Mouse (Mus musculus): ENCODE measurements at regions not wholly inside any gene's neighbourhood (a gene's known extent, or its start where the extent isn't known, plus 50 kb on each side); places are given as distances from the start of the nearest gene placed in this dataset.

DNA sequence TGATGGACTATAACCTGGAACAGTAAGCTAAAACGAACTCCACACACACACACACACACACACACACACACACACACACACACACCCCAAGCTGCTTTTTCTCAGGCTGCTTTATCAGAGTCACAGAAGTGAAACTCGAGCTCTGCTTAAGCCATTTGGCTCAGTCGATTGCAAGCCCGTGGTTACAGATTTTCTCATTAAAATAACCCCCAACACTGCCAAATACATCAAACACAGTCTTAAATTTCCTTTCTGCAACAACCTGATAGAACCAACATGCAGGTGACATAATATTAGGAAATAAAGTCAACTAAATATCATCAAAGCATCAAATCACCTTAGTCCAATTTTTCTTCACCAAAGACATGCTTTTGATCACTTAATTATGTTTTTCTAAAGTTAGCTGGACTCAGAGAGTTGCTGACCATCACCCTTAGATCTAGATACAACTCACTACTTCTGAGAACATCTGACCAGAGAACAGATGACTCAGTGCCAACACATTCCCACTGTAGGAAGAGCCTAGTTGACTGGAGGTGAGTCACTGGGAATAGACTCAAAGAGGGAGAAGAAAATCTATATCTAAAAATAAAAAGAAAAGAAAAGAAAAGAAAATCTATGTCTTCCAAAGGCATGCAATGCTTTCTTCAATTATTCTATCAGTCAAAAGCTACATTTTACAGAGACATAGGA, 251.2 kb downstream of the Tgfb2 start:
- TF ChIP-seq EP300 (optimal IDR thresholded peaks at IDR 0.05) (no peak), CTCF (IDR thresholded peaks at IDR 0.05; ENCODE audit: low read depth) (no peak)
